16 mouse cellular contexts compared by ENCODE assay signal in the genomic region with DNA sequence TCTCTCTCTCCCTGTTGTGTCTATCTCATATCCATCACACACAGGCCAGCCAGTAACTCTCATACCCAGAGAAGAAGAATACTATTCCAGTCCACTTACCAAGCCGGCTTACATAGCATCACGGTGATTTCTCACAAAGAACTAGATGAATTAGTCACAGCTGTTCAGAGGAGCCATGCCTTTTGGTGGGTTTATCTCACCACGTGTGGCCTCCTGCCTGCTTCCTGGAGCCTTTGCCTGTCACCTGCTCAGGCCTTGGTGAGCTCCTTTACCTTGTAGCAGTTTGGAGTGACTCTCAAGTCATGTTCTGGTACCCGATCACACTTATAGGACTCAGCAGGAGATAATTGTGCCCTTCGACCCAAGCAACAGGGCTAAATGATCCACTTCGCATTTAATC.
DNase-seq lines count a peak whose midpoint lies in the region; TF ChIP-seq lines count a peak whose summit lies in the region.
"Had no signal": no experiment of that assay in that cellular context is flagged by ENCODE, and none has a peak within 500 bp of the region (broad histone marks: within the 10 kb centered on the region; RNA-seq: fewer than 3 reads in every experiment).

No protein-coding gene starts in this region.

- H3K4me3 ChIP-seq in heart, embryonic 10.5 days, result no peak overlapping the region
- H3K4me3 ChIP-seq in thymus, adult 2 months (ENCODE audit: control insufficient read depth, insufficient read depth, low read length), result no peak overlapping the region
- H3K4me3 ChIP-seq: forebrain, embryonic 13.5 days; hindbrain, embryonic 15.5 days; liver, embryonic 12.5 days had no signal

- no peak for DNase-seq in heart, embryonic 10.5 days (ENCODE audit: low spot score)
- DNase-seq in heart, postnatal 25 days (ENCODE audit: low spot score), result no peak
- DNase-seq in thymus, adult 2 months, result peak; percentile 34
- no peak for DNase-seq in thymus, adult 18-20 months
- peak; percentile 76 for DNase-seq in thymus, postnatal 0 days (ENCODE audit: low spot score)
- no peak for DNase-seq in frontal cortex, postnatal 36 days (ENCODE audit: low spot score in 2 of 2)
- no peak for DNase-seq in gastrocnemius, postnatal 25 days
- DNase-seq in gastrocnemius, adult 18-20 months (ENCODE audit: low spot score), result no peak
- DNase-seq: cerebellum, adult 2 months; kidney, adult 18-20 months; lung, adult 2 months; lung, postnatal 36 days had no signal

- intact Hi-C loops in heart, postnatal 25 days (cut with DNase I), result no loop called here

- no peak for TF ChIP-seq POLR2A in thymus, adult 2 months (IDR thresholded peaks at IDR 0.05; ENCODE audit: control insufficient read depth, extremely low read depth, insufficient read depth, low read length, poor library complexity)

- H3K27me3 ChIP-seq in heart, embryonic 10.5 days (ENCODE audit: insufficient read depth, poor library complexity, severe bottlenecking), result no peaks in the 10 kb centered on the region
- H3K27me3 ChIP-seq in thymus, adult 2 months (ENCODE audit: control insufficient read depth, insufficient read depth, low read length), result no peaks in the 10 kb centered on the region
- H3K27me3 ChIP-seq: forebrain, embryonic 13.5 days; hindbrain, embryonic 15.5 days; liver, embryonic 12.5 days had no signal

- 54% methylated on average over 6 of the region's 6 CpGs for whole genome bisulfite sequencing in heart, embryonic 10.5 days
- WGBS in thymus, adult 2 months, result 37% methylated on average over 6 of the region's 6 CpGs

- H3K27ac ChIP-seq in heart, embryonic 10.5 days, result peak overlapping the region; percentile 36; the same call in 1 of the 2 replicates
- H3K27ac ChIP-seq in thymus, adult 2 months (ENCODE audit: control insufficient read depth, insufficient read depth, low read length), result peak overlapping the region; percentile 49; the same call in 1 of the 2 replicates
- H3K27ac ChIP-seq: forebrain, embryonic 13.5 days; hindbrain, embryonic 15.5 days; kidney, postnatal 0 days; liver, embryonic 12.5 days had no signal

- H3K9me3 ChIP-seq in heart, embryonic 10.5 days, result no peaks in the 10 kb centered on the region
- H3K9me3 ChIP-seq: forebrain, embryonic 13.5 days; hindbrain, embryonic 15.5 days; liver, embryonic 12.5 days had no signal

- H3K4me1 ChIP-seq in heart, embryonic 10.5 days, result peaks cover 2% of the 10 kb centered on the region
- peaks cover 20% of the 10 kb centered on the region for H3K4me1 ChIP-seq in thymus, adult 2 months (replicated peaks; ENCODE audit: control insufficient read depth, insufficient read depth, low read length)
- H3K4me1 ChIP-seq: hindbrain, embryonic 15.5 days had no signal

- H3K36me3 ChIP-seq in heart, embryonic 10.5 days, result no peaks in the 10 kb centered on the region
- H3K36me3 ChIP-seq in thymus, adult 2 months (ENCODE audit: control insufficient read depth, insufficient read depth, low read length), result no peaks in the 10 kb centered on the region
- H3K36me3 ChIP-seq: hindbrain, embryonic 15.5 days; liver, embryonic 12.5 days had no signal

- no peak for TF ChIP-seq CTCF in thymus, adult 2 months (IDR thresholded peaks at IDR 0.05; ENCODE audit: borderline replicate concordance, control insufficient read depth, extremely low read depth, insufficient read depth, low read length, poor library complexity)

Comparison
In these comparisons a context has a peak if more than half of its experiments do, and no peak if none do; other contexts are left out.
1. DNase-seq: peak in thymus, adult 2 months (single experiment) and thymus, postnatal 0 days (single experiment); none in heart, embryonic 10.5 days (single experiment), heart, postnatal 25 days (single experiment), thymus, adult 18-20 months (0 of 2), frontal cortex, postnatal 36 days (0 of 2), gastrocnemius, postnatal 25 days (single experiment) and gastrocnemius, adult 18-20 months (single experiment).